Mouse (Mus musculus) lung, postnatal 10 days (tissue): ENCODE measurements at regions not wholly inside any gene's neighbourhood (a gene's known extent, or its start where the extent isn't known, plus 50 kb on each side); places are given as distances from the start of the nearest gene placed in this dataset.
A peak's percentile ranks its signal among the peaks of the same experiment; 100 is the strongest.

ENCODE experiments used
- DNase-seq: peaks from one replicate; pipeline ENCODE4 v3.0.0; 2021

- peak; percentile 4 for DNase-seq
These were observed 121.6 kb downstream of the Uck2 start for GRCm38 (mm10) chr1:167163486-167163885.

GRCm38 (mm10) chr1:167162495-167162894 lies 122.6 kb downstream of the Uck2 start:
- no peak for DNase-seq

GRCm38 (mm10) chr1:167159536-167159935 lies 125.6 kb downstream of the Uck2 start:
- no peak for DNase-seq

DNA sequence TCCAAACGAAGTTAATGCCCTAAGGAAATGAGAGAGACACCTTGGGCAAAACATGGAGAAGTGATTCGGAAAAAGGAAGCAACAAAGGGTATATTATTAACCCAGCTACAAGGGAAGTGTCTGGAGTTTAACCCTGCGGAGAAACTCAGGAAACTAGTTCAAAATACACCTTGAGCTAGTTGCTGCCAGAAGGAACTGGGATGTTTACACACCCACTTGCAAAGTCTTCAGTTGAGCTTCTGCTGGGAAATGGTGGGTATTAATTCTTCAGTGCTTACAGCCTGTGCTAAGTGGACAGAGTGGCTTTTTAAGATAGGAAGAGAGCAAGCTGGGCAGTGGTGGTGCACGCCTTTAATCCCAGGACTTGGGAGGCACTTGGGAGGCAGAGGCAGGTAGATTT lies 132.7 kb downstream of the Uck2 start:
- DNase-seq, result no peak

GRCm38 (mm10) chr1:167144335-167144734 lies 140.8 kb downstream of the Uck2 start:
- no peak for DNase-seq

DNA sequence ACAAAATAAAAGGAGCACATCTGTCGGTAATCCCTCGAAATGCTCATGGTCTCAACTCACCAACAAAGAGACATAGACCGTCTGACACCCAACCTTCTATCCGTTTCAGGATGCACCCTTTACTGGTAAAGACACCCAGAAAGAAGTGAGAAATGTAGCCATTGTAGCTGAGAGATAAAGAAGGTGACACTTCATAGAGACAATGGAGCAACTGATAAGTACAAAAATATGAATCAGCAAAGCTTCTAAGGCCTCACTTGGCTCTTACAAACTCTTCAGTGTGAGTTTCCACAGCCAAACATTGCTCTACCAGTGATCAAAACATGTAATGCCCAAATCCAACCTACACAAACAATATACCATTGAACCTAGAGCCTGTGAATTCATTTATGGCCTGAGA lies 141.3 kb downstream of the Uck2 start:
- DNase-seq, result no peak
